Mouse (Mus musculus) embryo, embryonic 10.5 days (tissue): ENCODE measurements around the gene Scpep1.
"Not testable (repeated sequence)": the region's sequence is repeated elsewhere in the genome, so short reads cannot be mapped to it uniquely, and the experiment has no call there.

Source experiments
- DNase-seq: peaks from one replicate; pipeline ENCODE4 v3.0.0-alpha.2; 2015; ENCODE audit warnings: low spot score

Gene Scpep1

DNA sequence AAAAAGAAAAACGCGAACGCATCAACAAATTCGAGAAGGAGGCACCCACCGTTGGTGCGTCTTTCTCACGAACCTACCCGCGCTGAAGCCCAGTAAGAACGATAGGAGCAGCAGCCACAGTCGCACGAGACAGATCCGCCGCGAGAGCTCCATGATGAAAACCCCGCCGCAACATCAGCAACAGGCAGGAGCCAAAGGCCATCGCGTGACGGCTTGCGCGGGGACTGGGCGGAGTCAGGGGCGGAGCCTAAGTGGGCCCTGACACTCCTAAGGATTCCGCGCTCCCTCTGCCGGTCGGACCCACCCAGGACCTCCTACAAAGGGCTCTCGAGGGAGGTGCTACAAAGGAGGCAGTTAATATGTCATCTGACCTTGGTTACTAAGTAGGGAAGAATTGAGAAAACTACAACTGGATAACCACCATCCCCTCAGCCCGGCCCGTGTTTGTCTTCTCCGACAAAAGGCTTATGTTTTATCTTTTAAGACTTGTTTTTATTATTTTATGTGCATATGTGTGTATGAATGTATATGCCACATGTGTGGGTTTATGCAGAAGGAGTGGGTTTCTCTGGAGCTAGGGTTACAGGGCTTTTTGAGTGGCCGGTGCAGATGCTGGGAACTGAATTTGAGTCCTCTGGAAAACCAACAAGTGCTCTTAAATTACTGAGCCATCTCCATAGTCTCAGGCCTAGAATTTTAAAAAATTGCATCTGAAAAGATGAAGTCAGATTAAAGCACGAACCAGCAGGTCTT lies at the start of gene Scpep1:
Scpep1 (minus strand) TSS at position 249 of the 753 bp plus-strand sequence.
- peak; percentile 98 for DNase-seq

- no peak for DNase-seq
These were observed 48.5 kb upstream of the Scpep1 start for GRCm38 (mm10) chr11:89003726-89004125.

DNA sequence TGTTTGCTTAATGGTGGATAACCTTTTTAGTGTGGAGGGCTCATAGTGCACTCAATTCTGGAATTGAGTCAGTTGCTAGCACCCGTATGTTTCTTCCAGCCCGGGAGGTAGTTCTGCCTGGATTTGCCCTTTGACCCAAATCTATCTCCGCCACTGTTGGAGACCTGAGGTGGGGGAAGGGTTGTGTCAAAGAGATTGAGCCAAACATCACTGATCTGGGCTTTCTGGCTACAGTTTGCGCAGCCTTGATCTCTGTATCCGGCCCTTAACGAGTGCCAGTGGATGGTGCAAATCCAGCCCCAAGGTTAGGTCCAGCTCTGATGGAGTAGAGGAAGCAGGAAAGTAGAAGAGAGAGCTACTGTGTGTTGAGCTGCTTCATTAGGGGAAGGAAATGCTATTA lies 47.8 kb upstream of the Scpep1 start:
- DNase-seq = peak; percentile 28

- DNase-seq = no peak
These were observed 47.4 kb upstream of the Scpep1 start for GRCm38 (mm10) chr11:89002621-89003020.

DNA sequence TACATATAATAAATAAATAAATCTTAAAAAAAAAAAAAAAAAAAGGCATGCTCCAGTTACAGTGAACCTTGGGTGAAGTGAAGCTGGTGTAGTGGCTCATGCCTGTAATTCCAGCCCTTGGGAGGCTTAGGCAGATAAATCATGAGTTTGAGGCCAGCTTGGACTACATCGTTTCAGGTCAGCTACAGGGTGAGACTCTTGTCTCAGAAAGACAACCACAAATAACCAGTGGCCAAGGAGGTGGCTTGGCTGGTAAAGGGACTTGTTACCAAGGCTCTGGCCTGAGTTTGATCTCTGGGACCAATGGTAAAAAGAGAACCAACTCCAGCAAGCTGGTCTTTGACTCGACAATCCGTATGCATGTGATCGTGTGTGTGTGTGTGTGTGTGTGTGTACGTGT lies 46.8 kb upstream of the Scpep1 start:
- DNase-seq = no peak

DNA sequence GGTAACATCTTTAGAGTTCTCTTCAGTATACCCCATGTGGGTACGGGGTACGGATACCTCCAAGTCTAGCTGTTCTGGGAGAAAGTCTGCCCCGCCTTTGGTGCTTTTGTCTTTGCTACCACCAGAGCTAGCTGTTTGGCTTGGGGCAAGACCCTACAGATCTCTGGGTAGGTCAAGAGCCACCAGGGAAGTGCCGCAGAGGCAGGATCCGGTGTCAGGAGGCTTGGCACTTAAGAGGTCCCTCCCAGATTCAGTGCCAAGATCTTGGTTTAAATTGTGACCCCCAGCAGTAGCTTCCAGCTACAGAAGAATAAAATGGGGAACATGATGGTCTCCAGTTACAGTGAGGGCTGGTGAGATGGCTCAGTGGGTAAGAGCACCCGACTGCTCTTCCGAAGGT lies 46.3 kb upstream of the Scpep1 start:
- no peak for DNase-seq

GRCm38 (mm10) chr11:89000527-89000819 lies 45.2 kb upstream of the Scpep1 start:
- no peak for DNase-seq

DNA sequence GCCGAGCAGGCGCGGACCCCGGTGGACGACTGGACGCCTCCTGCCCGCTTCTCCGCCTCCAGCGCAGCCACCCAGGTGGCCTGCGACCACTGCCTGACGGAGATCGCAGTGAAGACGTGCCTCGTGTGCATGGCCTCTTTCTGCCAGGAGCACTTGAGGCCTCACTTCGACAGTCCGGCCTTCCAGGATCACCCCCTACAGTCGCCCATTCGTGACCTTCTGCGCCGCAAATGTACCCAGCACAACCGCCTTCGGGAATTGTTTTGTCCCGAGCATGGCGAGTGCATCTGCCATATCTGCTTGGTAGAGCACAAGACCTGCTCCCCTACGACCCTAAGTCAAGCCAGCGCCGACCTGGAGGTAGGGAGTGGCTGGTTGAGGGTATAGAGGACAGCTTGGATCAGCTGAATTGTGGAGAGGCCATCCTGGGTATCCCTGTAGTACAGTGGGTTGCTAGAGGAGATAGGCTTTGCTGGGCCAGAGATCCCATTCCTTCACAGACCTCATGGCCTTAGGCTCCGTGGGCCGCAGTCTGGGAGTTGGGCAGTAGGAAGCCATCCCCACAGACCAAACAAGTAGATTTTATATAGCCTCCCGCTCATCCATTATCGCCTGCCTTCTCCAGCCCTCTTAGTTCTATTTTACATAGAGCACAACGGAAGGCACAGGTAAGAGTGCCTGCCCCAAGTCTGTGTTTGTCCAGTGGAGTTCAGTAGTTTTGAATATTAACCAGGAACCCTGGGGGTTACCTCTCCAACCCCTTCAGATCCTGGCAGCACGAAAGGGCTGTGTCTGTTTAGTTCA lies 44.7 kb upstream of the Scpep1 start:
- DNase-seq = no peak

DNA sequence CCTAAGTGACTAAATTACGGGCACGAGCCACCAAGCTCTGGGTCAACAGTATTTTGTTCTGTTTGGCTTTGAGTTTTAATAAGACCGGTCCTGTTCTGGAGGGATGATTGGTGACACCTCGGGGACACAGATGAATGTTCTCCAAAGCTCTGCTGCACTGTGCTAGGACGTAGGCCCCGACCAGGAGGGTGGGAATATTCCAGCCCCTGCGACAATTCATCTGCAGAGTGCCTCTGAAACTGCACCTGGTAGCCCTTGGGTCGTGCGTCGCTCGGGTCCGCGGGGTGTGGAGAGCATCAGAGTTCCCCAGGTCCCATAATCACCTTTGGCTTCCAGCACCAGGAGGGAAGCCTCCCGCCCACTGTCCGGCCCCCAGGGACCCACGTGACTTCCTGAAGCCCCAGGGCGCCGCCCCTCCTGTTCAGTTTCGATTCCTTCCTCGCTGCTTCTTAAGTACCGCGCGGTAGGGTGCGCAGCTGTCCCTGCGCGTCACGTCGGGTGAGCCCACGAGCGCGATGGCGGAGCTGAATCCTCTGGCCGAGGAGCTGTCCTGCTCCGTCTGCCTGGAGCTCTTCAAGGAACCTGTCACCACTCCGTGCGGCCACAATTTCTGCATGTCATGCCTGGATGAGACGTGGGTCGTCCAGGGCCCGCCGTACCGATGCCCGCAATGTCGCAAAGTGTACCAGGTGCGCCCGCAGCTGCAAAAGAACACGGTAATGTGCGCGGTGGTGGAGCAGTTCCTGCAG lies 43.9 kb upstream of the Scpep1 start, which contains the start of gene Trim25:
Trim25 (plus strand) TSS at position 403 of the 749 bp plus-strand sequence.
- peak; percentile 82 for DNase-seq

GRCm38 (mm10) chr11:88998406-88998805 lies 43.1 kb upstream of the Scpep1 start:
- DNase-seq = no peak

- DNase-seq = not testable (repeated sequence)
These were observed 42.1 kb upstream of the Scpep1 start for GRCm38 (mm10) chr11:88997343-88997742.

DNA sequence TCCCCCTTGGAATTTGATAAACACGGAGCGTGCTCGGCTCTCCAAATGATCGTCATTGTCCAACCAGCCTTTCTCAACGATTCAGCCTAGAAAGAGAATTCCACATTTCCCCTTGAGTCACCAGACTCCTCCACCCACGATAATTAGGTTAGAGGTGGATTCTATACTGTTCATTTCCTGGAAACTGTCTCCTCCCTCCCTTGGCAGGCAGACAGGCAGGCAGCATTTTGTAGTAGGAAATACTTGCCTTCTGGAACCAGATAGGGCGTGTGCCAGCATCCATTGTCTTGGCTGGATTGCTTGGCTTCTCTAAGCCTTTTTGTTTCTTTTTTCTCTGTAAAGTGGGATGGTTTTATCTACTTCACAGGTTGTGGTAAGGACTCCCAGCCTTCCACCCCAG lies 41.2 kb upstream of the Scpep1 start:
- no peak for DNase-seq

DNA sequence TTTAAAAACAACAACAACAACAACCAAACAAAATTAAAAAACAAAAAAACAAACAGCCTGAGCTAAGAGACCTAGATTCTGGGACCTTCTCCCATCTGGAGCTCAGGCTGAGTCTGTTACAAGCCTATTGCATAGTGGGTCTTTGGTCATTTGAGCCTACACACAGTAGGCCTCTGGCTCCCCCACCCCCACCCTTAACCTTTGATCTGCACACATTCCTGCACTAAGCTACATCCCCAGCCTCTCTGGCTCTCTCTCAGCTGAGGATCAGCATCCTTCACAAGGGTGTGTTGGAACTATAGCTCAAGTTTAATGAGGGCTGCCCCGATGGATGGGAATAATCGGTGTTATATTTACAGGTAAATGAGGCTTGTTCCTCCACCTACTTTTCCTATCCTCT lies 40.4 kb upstream of the Scpep1 start:
- no peak for DNase-seq

GRCm38 (mm10) chr11:88994492-88994891 lies 39.2 kb upstream of the Scpep1 start:
- no peak for DNase-seq

DNA sequence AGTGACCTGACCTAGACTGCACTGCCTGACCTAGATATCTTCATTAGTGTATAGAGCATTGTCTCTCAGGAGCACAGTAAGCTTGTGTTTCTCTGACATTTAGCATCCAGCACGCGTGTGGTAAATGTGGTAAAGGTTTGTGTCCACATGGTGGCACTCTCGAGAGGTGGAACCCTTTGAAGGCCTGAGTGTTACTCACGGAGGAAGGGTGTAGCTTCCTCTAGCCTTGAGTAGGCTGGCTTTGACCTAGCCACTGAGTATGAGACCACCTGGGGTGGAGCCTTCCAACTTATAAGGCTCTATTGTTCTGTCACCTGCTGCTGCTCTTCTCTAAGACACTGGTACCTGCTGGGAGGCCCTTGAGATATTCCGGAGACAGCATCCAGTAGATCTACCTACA lies 38.4 kb upstream of the Scpep1 start:
- DNase-seq = peak; percentile 72

- no peak for DNase-seq
These were observed 37.9 kb upstream of the Scpep1 start for GRCm38 (mm10) chr11:88993186-88993585.

DNA sequence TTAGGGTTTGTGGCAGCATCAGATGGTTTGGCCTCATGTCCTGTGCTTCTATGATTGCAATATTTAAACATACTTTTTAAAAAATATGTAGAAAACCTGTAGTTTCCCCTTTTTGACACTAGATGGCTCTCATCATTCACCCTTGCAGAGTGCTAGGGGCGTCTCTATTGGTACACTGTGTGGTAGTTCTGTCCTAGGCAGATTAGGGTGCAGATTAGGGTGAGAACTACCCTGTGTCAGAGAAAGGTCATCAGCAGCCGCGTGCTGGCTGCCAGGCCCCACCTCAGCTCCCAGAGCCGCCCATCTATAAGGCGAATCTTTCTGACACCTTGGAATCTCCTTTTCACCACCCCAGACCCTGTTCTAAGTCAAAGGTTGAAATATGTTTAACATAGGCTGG lies 34.3 kb upstream of the Scpep1 start:
- DNase-seq = peak; percentile 57

DNA sequence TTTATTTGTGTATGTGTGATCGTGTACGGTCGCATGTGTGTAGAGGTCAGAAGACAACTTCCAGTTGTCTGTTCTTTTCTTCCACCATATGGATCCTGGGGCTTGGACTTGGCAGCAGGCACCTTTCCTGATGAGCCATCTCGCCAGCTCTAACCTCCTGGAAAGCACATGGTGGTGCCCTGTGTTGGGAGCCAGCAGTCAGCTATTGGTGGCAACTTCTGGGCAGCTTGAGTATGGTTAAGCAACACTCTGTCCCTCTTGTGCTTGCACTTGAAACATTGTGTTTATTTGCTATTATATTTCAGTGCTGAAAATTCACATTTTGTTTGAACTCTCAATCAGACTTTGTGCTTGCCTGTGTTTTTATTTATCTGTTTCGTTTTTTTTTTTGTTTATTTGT lies 33.7 kb upstream of the Scpep1 start:
- DNase-seq = no peak

DNA sequence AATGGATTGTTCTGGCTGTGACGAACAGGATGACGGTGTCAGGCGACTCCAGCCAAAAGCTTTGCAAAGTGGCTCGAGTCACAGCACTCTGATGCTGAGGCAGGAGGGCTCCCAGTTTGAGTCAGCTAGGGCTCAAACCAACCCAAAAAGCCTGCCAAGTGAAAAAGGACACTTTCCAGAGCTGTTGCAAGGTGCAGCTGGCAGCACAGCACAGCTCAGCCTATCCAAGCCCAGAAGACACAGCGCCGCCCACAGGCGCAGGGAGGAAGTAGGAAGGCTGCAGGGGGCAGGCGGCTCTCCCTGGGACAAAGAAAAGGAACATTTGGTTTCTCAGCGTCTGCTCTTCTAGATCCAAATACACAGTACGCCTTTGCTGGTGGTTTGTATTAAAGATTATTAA lies 31.4 kb upstream of the Scpep1 start:
- no peak for DNase-seq

- no peak for DNase-seq
These were observed 26.1 kb upstream of the Scpep1 start for GRCm38 (mm10) chr11:88981337-88981736.

DNA sequence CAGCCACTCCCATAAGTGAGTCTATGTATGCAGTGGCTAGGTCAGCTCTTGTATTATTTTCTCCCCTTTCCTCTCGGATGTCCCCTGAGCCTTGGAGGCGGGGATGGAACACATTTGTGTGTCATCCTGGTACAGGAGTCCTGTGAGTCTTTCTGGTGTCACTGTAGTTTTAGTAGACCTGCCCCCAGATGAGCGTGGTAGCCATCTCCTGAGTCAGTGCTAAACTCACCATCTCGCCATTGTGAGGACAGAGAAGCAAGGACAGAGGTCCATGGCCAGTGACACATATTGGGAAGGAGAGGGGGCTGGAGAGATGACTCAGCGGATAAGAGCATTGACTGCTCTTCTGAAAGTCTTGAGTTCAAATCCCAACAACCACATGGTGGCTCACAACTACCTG lies 21.9 kb upstream of the Scpep1 start:
- DNase-seq = no peak

DNA sequence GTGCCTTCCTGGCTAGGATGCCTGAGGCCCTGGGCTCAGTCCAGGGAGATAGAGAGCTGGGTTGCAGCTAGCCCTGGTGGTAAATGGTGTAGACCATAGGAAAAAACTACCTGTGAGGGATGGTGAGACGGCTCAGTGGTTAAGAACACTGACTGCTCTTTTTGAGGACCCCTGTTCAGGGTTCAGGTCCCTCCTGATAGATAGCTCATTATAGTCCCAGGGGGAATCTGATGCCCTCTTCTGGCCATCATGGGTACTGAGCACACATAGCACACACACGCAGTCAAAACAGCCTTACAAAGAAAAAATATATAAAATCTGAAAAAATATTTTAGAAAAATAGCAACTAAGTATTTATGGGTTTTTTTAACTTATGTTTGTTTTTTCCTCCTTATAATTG lies 21.1 kb upstream of the Scpep1 start:
- DNase-seq = peak; percentile 37
